Mouse (Mus musculus) frontal cortex, postnatal 25 days (tissue): ENCODE results near the gene Zgpat.
A peak's percentile ranks its signal among the peaks of the same experiment; 100 is the strongest.

Experiments used
- DNase-seq, 2 experiments: peaks; one replicate each; pipeline ENCODE4 v3.0.0; 2022; ENCODE audit warnings: low spot score in 2 of 2

Gene Zgpat

GRCm38 (mm10) chr2:181364860-181365596, at the start of gene Zgpat, which contains the start of gene Arfrp1:
Gene Zgpat, plus strand, starts transcription at chr2:181364928.
Gene Arfrp1, minus strand, starts transcription at chr2:181365404.
- peak; percentile 70 to 80 for DNase-seq

GRCm38 (mm10) chr2:181319248-181320102, 45.3 kb upstream of the Zgpat start, which contains the start of gene Rtel1:
Gene Rtel1, plus strand, starts transcription at chr2:181319739.
- DNase-seq: peak; percentile 49 to 71

- DNase-seq: no peak
Observed at GRCm38 (mm10) chr2:181320103-181320499, 44.6 kb upstream of the Zgpat start.

- DNase-seq: no peak
Observed at GRCm38 (mm10) chr2:181322136-181322535, 42.6 kb upstream of the Zgpat start.

GRCm38 (mm10) chr2:181326098-181326497, 38.6 kb upstream of the Zgpat start:
- no peak for DNase-seq

GRCm38 (mm10) chr2:181332542-181332941, 32.2 kb upstream of the Zgpat start:
- DNase-seq: no peak

- DNase-seq: peak; percentile 49 to 72
Observed at GRCm38 (mm10) chr2:181334023-181334422, 30.7 kb upstream of the Zgpat start.

- DNase-seq: no peak
Observed at GRCm38 (mm10) chr2:181340426-181340825, 24.3 kb upstream of the Zgpat start.

GRCm38 (mm10) chr2:181342766-181343165, 22.0 kb upstream of the Zgpat start:
- DNase-seq: no peak

GRCm38 (mm10) chr2:181356780-181357179, 7.9 kb upstream of the Zgpat start:
- no peak for DNase-seq

GRCm38 (mm10) chr2:181363946-181364345, 782 bp upstream of the Zgpat start:
- DNase-seq: no peak

GRCm38 (mm10) chr2:181364487-181364859, 255 bp upstream of the Zgpat start:
- no peak for DNase-seq

- DNase-seq: no peak
Observed at GRCm38 (mm10) chr2:181365655-181366075, 937 bp downstream of the Zgpat start.

GRCm38 (mm10) chr2:181370001-181370400, 5.3 kb downstream of the Zgpat start:
- DNase-seq: no peak

GRCm38 (mm10) chr2:181375787-181376186, 11.1 kb downstream of the Zgpat start:
- no peak for DNase-seq

GRCm38 (mm10) chr2:181377230-181377629, 12.5 kb downstream of the Zgpat start:
- DNase-seq: no peak

- no peak for DNase-seq
Observed at GRCm38 (mm10) chr2:181378701-181379100, 14.0 kb downstream of the Zgpat start.

- DNase-seq: no peak
Observed at GRCm38 (mm10) chr2:181379778-181380177, 15.1 kb downstream of the Zgpat start, which contains the start of gene Lime1. Gene Lime1, plus strand, starts transcription at chr2:181380078.

- DNase-seq: no peak
Observed at GRCm38 (mm10) chr2:181380251-181380650, 15.5 kb downstream of the Zgpat start.

- DNase-seq: no peak
Observed at GRCm38 (mm10) chr2:181381107-181381506, 16.4 kb downstream of the Zgpat start.

- no peak for DNase-seq
Observed at GRCm38 (mm10) chr2:181381631-181382306, 17.0 kb downstream of the Zgpat start.

GRCm38 (mm10) chr2:181384463-181384862, 19.7 kb downstream of the Zgpat start:
- DNase-seq: no peak
